Mouse (Mus musculus) lung, postnatal 0 days (tissue): ENCODE measurements around the gene Cct3.

ENCODE experiments used
- CTCF ChIP-seq: IDR thresholded peaks from 2 replicates; pipeline ENCODE4 v1.5.1; 2016; ENCODE audit warnings: antibody characterized with exemption, mild to moderate bottlenecking
- EP300 ChIP-seq: IDR thresholded peaks from 2 replicates; pipeline ENCODE4 v1.6.1; 2016; ENCODE audit warnings: antibody characterized with exemption, mild to moderate bottlenecking, control low read depth

GRCm38 (mm10) chr3:88274002-88274401 is 22.9 kb upstream of the Cct3 start:
- TF ChIP-seq CTCF = peak; percentile 49
- no peak for TF ChIP-seq EP300
